ENCODE assay signal across 8 mouse cellular contexts in genomic region chr7:43562651-43563070, GRCm38 (mm10). TPM values are rescaled to one million over a fixed set of nuclear protein-coding genes. Genes with fewer than 3 reads are reported as not detected.
DNase-seq lines count a peak whose midpoint lies in the region; ATAC-seq and TF ChIP-seq lines count a peak whose summit lies in the region.

No protein-coding gene starts in this region.

- peaks cover 25% of the 10 kb centered on the region for H3K36me3 ChIP-seq in embryonic facial prominence, embryonic 13.5 days
- H3K36me3 ChIP-seq in macrophage (ENCODE audit: inconsistent target) = peaks cover 11% of the 10 kb centered on the region
- H3K36me3 ChIP-seq in small intestine, adult 2 months (ENCODE audit: control insufficient read depth, insufficient read depth, low read length) = peaks cover 2% of the 10 kb centered on the region; the same call in 1 of the 2 replicates

- peak overlapping the region; percentile 86 for H3K9ac ChIP-seq in embryonic facial prominence, embryonic 13.5 days

- no peak for ATAC-seq in embryonic facial prominence, embryonic 13.5 days (ENCODE audit: insufficient number of reproducible peaks, insufficient read depth, low FRiP score, low TSS enrichment, low read depth)

- peak overlapping the region; percentile 80 for H3K4me2 ChIP-seq in embryonic facial prominence, embryonic 13.5 days

- H3K9me3 ChIP-seq in embryonic facial prominence, embryonic 13.5 days = no peaks in the 10 kb centered on the region

- H3K27me3 ChIP-seq in embryonic facial prominence, embryonic 13.5 days = no peaks in the 10 kb centered on the region
- H3K27me3 ChIP-seq in small intestine, adult 2 months (ENCODE audit: control insufficient read depth, insufficient read depth, low read length) = no peaks in the 10 kb centered on the region

- WGBS in embryonic facial prominence, embryonic 13.5 days = 1% methylated on average over 10 of the region's 10 CpGs
- 0% methylated on average over 10 of the region's 10 CpGs for WGBS in macrophage (ENCODE audit: missing documents)
- under 1% methylated on average over 10 of the region's 10 CpGs for WGBS in small intestine, adult 2 months

- TF ChIP-seq CTCF in small intestine, adult 2 months (IDR thresholded peaks at IDR 0.05; ENCODE audit: extremely low read depth, insufficient read length, insufficient replicate concordance, low read depth, low read length) = no peak

- no peak for TF ChIP-seq POLR2A in small intestine, adult 2 months (IDR thresholded peaks at IDR 0.05; ENCODE audit: low read depth, low read length)

- H3K4me1 ChIP-seq in embryonic facial prominence, embryonic 13.5 days = peaks cover 15% of the 10 kb centered on the region
- peaks cover 7% of the 10 kb centered on the region; the same call in 1 of the 2 replicates for H3K4me1 ChIP-seq in small intestine, adult 2 months (ENCODE audit: control insufficient read depth, insufficient read depth, insufficient read length, low read length)

- DNase-seq in 416B (ENCODE audit: low read depth) = peak; percentile 16
- peak; percentile 47 for DNase-seq in CD4-positive, CD25-positive, alpha-beta regulatory T cell, adult 2 months (ENCODE audit: low read depth, low spot score)
- peak; percentile 66 for DNase-seq in induced T-regulatory cell, adult 2 months (ENCODE audit: low read depth)
- DNase-seq in yolk sac, embryonic 10.5 days (ENCODE audit: low spot score) = no peak
- DNase-seq in thymus, postnatal 4 days = no peak

- H3K27ac ChIP-seq in embryonic facial prominence, embryonic 13.5 days = peak overlapping the region; percentile 93
- peak overlapping the region; percentile 86 for H3K27ac ChIP-seq in macrophage
- H3K27ac ChIP-seq in small intestine, adult 2 months (ENCODE audit: insufficient read depth, low read depth, low read length) = peak overlapping the region; percentile 62

- peak overlapping the region; percentile 77 for H3K4me3 ChIP-seq in embryonic facial prominence, embryonic 13.5 days
- H3K4me3 ChIP-seq in macrophage (ENCODE audit: inconsistent target) = peak overlapping the region; percentile 86
- H3K4me3 ChIP-seq in small intestine, adult 2 months (ENCODE audit: low read depth, low read length) = peak overlapping the region; percentile 81

- H3K79me2 ChIP-seq in macrophage (ENCODE audit: inconsistent target) = peaks cover 10% of the 10 kb centered on the region; the same call in 1 of the 2 replicates

RNA-seq across cellular contexts. Expression of gene Zfp658, which starts 0.6 kb away (rescaled TPM):
- 5.1 and 6.6 TPM in 2 replicates for polyA plus RNA-seq in embryonic facial prominence, embryonic 13.5 days (2015; fragmentation: Nextera tagmentation; extraction: Ambion mirVana)
- 10 to 100 TPM in 20 of 26 experiments, 1 to 10 TPM in 6; 6.9 to 63.9 (median 13.5) TPM for total RNA-seq in macrophage (2018; cell fraction: chromatin; rRNA removed)
- total RNA-seq in macrophage (2018; cell fraction: cytosol; rRNA removed) = 10 to 100 TPM in 1 of 26 experiments, 1 to 10 TPM in 25; 1.6 to 10.8 (median 2.7) TPM
- 10 to 100 TPM in 17 of 26 experiments, 1 to 10 TPM in 9; 6.1 to 47.9 (median 12.2) TPM for total RNA-seq in macrophage (2018; cell fraction: nucleus; rRNA removed)
- polyA plus RNA-seq in macrophage (2018) = 1.5 to 2.7 TPM (median 2.5 TPM) in 3 replicates
- polyA plus RNA-seq in small intestine, adult 2 months (2012; rRNA removed) = 0.28 and 0.36 TPM in 2 replicates

RNA-seq across cellular contexts. Expression of gene Zfp719, which starts 16.7 kb away (rescaled TPM):
- polyA plus RNA-seq in embryonic facial prominence, embryonic 13.5 days (2015; fragmentation: Nextera tagmentation; extraction: Ambion mirVana) = 13.8 and 14.3 TPM in 2 replicates
- total RNA-seq in macrophage (2018; cell fraction: chromatin; rRNA removed) = 10 to 100 TPM in 25 of 26 experiments, 1 to 10 TPM in 1; 8.7 to 64.0 (median 30.1) TPM
- 10 to 100 TPM in 7 of 26 experiments, 1 to 10 TPM in 19; 2.5 to 14.1 (median 6.6) TPM for total RNA-seq in macrophage (2018; cell fraction: cytosol; rRNA removed)
- total RNA-seq in macrophage (2018; cell fraction: nucleus; rRNA removed) = 10 to 100 TPM in 25 of 26 experiments, 1 to 10 TPM in 1; 9.4 to 41.9 (median 19.7) TPM
- 1.9 to 2.7 TPM (median 2.5 TPM) in 3 replicates for polyA plus RNA-seq in macrophage (2018)
- 0.63 and 0.91 TPM in 2 replicates for polyA plus RNA-seq in small intestine, adult 2 months (2012; rRNA removed)

RNA-seq across cellular contexts. Expression of gene Cd33, which starts 18.4 kb away (rescaled TPM):
- 1.8 and 2.0 TPM in 2 replicates for polyA plus RNA-seq in embryonic facial prominence, embryonic 13.5 days (2015; fragmentation: Nextera tagmentation; extraction: Ambion mirVana)
- 100 to 1,000 TPM in 7 of 26 experiments, 10 to 100 TPM in 19; 21.4 to 216 (median 57.0) TPM for total RNA-seq in macrophage (2018; cell fraction: chromatin; rRNA removed)
- 10 to 100 TPM; 12.3 to 74.8 (median 27.1) TPM for total RNA-seq in macrophage (2018; cell fraction: cytosol; rRNA removed)
- total RNA-seq in macrophage (2018; cell fraction: nucleus; rRNA removed) = 100 to 1,000 TPM in 12 of 26 experiments, 10 to 100 TPM in 14; 40.3 to 327 (median 94.7) TPM
- 13.2 to 32.1 TPM (median 13.4 TPM) in 3 replicates for polyA plus RNA-seq in macrophage (2018)
- polyA plus RNA-seq in small intestine, adult 2 months (2012; rRNA removed) = 3.0 and 4.7 TPM in 2 replicates

RNA-seq across cellular contexts. Expression of gene Zfp819, which starts 44.3 kb away (rescaled TPM):
- not detected in 2 replicates for polyA plus RNA-seq in embryonic facial prominence, embryonic 13.5 days (2015; fragmentation: Nextera tagmentation; extraction: Ambion mirVana)
- 1 to 10 TPM in 2 of 26 experiments, under 1 TPM in 6, not detected in 18; 0.29 to 1.4 (median 0.74) TPM for total RNA-seq in macrophage (2018; cell fraction: chromatin; rRNA removed)
- total RNA-seq in macrophage (2018; cell fraction: cytosol; rRNA removed) = under 1 TPM in 10 of 26 experiments, not detected in 16; 0.04 to 0.58 (median 0.12) TPM
- total RNA-seq in macrophage (2018; cell fraction: nucleus; rRNA removed) = 1 to 10 TPM in 2 of 26 experiments, under 1 TPM in 7, not detected in 17; 0.22 to 1.2 (median 0.36) TPM
- polyA plus RNA-seq in macrophage (2018) = not detected in 3 replicates
- 0.05 TPM in 1 of 2 replicates, not detected in the other for polyA plus RNA-seq in small intestine, adult 2 months (2012; rRNA removed)

RNA-seq across cellular contexts. Expression of gene 4931406B18Rik, which starts 56.9 kb away (rescaled TPM):
- polyA plus RNA-seq in embryonic facial prominence, embryonic 13.5 days (2015; fragmentation: Nextera tagmentation; extraction: Ambion mirVana) = not detected in 2 replicates
- total RNA-seq in macrophage (2018; cell fraction: chromatin; rRNA removed) = 1 to 10 TPM in 1 of 26 experiments, under 1 TPM in 1, not detected in 24; 0.31 to 1.2 TPM
- not detected for total RNA-seq in macrophage (2018; cell fraction: cytosol; rRNA removed)
- not detected for total RNA-seq in macrophage (2018; cell fraction: nucleus; rRNA removed)
- polyA plus RNA-seq in macrophage (2018) = not detected in 3 replicates
- not detected in 2 replicates for polyA plus RNA-seq in small intestine, adult 2 months (2012; rRNA removed)

Comparison
In these comparisons a context has a peak if more than half of its experiments do, and no peak if none do; other contexts are left out.
1. DNase-seq: peak in 416B (single experiment), CD4-positive, CD25-positive, alpha-beta regulatory T cell, adult 2 months (single experiment) and induced T-regulatory cell, adult 2 months (single experiment); none in yolk sac, embryonic 10.5 days (single experiment) and thymus, postnatal 4 days (single experiment).
2. Peak in every context shown above with its lines, with median percentiles within 50 percentile points of each other: H3K27ac ChIP-seq and H3K4me3 ChIP-seq.